Mouse (Mus musculus) urinary bladder, postnatal 14 days (tissue): ENCODE measurements around the gene 1700020N01Rik.

ENCODE experiments used
- DNase-seq: peaks from one replicate; pipeline ENCODE4 v3.0.0; 2021; ENCODE audit warnings: low spot score

1700020N01Rik gene

GRCm38 (mm10) chr10:21669750-21670161, 76.8 kb downstream of the 1700020N01Rik start:
- no peak for DNase-seq

- no peak for DNase-seq
Measured at GRCm38 (mm10) chr10:21670168-21670567, 77.2 kb downstream of the 1700020N01Rik start.
